Mouse (Mus musculus): Measurements from ENCODE around the gene Zfp60. TPM values are rescaled to one million over a fixed set of nuclear protein-coding genes. Genes with fewer than 3 reads are reported as not detected.
"Not testable (repeated sequence)": the region's sequence is repeated elsewhere in the genome, so short reads cannot be mapped to it uniquely, and the experiment has no call there.

The Zfp60 gene
- total RNA-seq, 1 experiment from 2014 or later: 12.5 TPM

DNA sequence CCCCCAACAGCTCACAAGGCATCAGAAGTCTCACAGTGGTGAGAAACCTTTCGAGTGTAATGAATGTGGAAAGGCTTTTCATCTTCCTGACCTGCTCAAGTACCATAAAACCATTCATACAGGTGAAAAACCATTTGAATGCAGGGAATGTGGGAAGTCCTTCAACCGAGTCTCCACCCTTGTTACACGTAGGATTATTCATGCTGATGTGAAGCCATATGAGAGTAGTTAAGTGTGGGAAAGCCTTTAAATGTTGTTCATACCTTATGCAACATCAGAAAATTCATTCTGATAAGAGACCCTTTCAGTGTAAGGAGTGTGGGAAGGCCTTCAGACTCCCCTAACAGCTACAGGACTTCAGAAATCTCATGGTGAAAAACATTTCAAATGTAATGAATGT, 62.7 kb downstream of the Zfp60 start:
- not testable (repeated sequence) for DNase-seq

DNA sequence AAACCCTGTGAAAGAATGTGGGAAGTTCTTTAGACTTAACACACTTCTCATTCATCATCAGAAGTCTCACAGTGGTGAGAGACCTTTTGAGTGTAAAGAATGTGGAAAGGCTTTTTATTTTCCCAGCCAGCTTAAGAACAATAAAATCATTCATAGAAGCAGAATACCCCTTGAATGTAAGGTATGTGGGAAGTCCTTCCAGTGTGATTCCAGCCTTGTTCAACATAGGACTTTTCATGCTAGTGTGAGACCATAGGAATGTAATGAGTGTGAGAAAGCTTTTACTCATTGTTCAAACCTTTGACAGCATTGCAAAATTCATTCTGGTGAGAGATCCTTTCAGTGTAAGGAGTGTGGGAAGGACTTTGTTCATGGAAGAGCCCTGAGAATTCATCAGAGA, 63.4 kb downstream of the Zfp60 start:
- DNase-seq: no peak

DNA sequence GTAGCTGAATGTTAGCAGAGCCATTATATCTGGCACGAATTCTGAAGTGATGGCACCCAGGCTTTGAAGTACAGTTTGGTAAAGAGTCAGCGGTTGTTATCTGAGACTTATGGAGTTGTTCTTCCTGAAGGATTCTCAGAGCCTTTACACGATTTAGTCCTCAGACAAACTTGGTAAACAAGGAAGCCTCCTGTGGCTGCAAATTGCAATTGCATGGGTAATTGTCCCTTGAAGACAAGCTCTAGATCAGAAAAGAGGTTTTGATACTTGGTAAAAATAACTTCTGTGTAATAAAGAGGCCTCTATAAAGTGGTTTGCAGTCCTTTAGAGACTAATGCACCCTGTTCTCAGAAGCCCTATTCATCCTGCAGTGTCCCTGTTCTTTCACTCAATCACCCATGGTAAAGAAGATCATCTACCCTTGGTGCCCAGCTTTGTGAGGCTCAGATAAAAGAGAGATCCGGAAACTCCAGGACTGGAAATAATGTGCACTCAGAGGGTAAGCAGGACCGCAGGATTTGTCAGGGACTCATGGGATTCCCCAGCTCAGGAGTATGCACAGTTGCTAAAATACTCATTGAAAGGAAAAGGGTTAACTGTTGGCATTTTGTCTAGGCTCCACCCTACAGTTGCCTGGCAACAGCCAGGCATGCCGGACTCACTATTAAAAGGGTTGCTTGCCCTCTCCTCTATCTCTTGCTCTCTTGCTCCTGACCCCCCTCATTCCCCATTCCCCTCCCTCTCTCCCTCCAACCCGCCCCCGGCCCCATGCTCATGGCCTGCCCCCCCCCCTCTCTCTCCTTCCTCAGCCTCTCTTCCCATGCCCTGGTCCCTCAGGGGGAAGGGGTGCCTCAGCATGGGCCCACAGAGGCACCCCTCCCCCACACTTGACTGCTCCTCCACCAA, 67.0 kb downstream of the Zfp60 start:
- DNase-seq: no peak

DNA sequence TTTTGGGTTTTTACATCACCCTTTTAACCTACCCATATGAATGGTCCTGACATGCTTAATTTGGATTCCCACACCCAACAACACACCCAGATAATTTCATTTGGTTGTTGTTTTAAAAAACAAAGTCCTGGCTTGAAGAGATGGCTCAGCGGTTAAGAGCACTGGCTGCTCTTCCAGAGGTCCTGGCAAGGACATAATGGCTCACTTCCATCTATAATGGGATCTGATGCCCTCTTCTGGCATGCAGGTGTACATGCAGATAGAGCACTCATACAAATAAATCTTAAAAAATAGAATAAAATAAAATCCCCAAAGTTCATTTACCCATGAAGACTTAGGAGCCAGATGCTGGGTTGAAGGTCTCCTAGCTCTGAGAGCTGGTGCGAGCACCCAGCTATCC, 69.9 kb downstream of the Zfp60 start:
- peak; percentile 16 for DNase-seq

DNA sequence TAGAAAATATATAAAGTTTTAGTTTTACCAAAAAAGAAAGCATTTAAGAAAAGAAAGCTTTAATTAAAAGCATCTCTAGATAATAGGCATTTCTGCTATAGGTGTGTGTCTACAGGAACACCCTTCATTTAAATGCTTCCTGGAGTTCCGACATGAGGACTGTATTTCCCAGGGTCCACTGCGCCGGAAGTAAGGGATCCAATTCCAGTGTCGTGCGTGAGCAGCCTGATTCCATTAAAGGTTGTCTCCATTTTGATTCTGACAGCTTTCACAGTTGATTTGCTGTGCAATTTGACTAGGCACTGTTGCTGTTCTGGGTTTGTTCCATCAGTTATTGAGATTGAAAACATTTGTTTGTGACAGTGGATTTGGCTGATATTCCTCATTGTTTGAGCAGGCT, 71.8 kb downstream of the Zfp60 start:
- DNase-seq: no peak

Other genes with a start within 250 kb of the Zfp60 start
- 24.5 and 26.3 TPM in 2 replicates for gene Sertad1, start 244.5 kb upstream of the Zfp60 start, total RNA-seq (2021)
- 2.7 and 3.5 TPM in 2 replicates for gene Prx, start 232.1 kb upstream of the Zfp60 start, total RNA-seq (2021)
- 0.44 and 0.64 TPM in 2 replicates for gene Hipk4, start 208.1 kb upstream of the Zfp60 start, total RNA-seq (2021)
- gene Pld3, start 178.2 kb upstream of the Zfp60 start, total RNA-seq (2021): 87.2 and 100 TPM in 2 replicates
- gene 2310022A10Rik, start 178.2 kb upstream of the Zfp60 start, total RNA-seq (2021): 13.6 and 14.4 TPM in 2 replicates
- 197 and 255 TPM in 2 replicates for gene Akt2, start 139.8 kb upstream of the Zfp60 start, total RNA-seq (2021)
- 0.26 and 0.83 TPM in 2 replicates for gene Ttc9b, start 77.5 kb upstream of the Zfp60 start, total RNA-seq (2021)
- gene Map3k10, start 56.8 kb upstream of the Zfp60 start, total RNA-seq (2021): 25.3 and 29.6 TPM in 2 replicates
- 1.6 and 2.6 TPM in 2 replicates for gene Zfp607b, start 42.0 kb upstream of the Zfp60 start, total RNA-seq (2021)
- gene Zfp626, start 75.8 kb downstream of the Zfp60 start, total RNA-seq (2021): 7.0 and 7.7 TPM in 2 replicates
- gene Zfp59, start 107.2 kb downstream of the Zfp60 start, total RNA-seq (2021): 3.0 and 3.5 TPM in 2 replicates
- 4.3 and 6.0 TPM in 2 replicates for gene Zfp607a, start 126.1 kb downstream of the Zfp60 start, total RNA-seq (2021)
- gene Zfp974, start 198.1 kb downstream of the Zfp60 start, total RNA-seq (2021): 12.3 and 14.7 TPM in 2 replicates
- gene Zfp780b, start 247.8 kb downstream of the Zfp60 start, total RNA-seq (2021): 9.9 and 12.0 TPM in 2 replicates